Mouse (Mus musculus) c-Kit-positive CD71-positive TER-119-negative erythroid progenitor cells, embryonic 14.5 days (primary cell): ENCODE measurements around the gene Vps13d.

ENCODE experiments used
- DNase-seq: peaks from one replicate; pipeline ENCODE4 v3.0.0-alpha.2; 2013; ENCODE audit warnings: low read depth

Vps13d gene

DNA sequence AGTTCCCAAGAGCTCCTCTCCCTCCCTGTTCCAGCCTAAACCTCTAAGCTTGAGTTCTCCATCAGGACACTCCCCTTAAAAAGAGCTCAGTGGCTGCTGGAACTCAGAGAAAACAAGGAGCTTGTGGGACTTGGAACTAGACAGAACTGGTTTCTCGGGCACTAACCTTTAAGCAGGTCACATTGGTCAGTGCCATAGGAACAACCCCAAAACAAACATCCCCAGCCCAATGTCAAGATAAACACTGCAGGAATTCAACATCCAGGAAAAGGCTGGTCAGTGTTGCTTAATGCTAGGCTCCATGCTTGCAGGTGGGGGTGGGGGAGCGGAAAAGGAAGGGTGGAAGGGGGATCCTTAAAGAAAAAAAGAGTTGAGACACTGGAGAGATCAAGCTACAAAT, 120.5 kb downstream of the Vps13d start:
- no peak for DNase-seq

DNA sequence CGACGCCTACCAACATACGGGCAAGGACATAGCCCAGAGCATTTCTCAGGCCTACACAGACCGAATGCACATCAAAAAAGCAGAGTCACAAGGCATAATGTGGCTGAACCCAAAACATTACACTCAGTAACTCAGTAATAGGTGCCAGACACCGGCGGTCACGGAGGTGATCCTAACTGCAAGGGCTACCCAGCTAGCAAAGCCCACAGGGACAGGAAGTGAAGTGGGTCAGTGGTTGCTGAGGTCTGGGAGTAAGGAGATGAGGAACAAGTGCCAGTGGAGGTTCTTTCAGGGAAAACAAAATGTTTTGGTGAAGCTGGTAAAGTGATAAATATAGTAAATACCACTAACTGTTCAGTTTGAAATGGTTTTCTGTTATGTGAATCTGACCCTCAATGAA, 121.1 kb downstream of the Vps13d start:
- DNase-seq = no peak

- DNase-seq = no peak
Measured at GRCm38 (mm10) chr4:145071942-145072341, 122.9 kb downstream of the Vps13d start.

GRCm38 (mm10) chr4:145067019-145067680, 127.7 kb downstream of the Vps13d start:
- no peak for DNase-seq

- no peak for DNase-seq
Measured at GRCm38 (mm10) chr4:145066336-145067018, 128.3 kb downstream of the Vps13d start.

DNA sequence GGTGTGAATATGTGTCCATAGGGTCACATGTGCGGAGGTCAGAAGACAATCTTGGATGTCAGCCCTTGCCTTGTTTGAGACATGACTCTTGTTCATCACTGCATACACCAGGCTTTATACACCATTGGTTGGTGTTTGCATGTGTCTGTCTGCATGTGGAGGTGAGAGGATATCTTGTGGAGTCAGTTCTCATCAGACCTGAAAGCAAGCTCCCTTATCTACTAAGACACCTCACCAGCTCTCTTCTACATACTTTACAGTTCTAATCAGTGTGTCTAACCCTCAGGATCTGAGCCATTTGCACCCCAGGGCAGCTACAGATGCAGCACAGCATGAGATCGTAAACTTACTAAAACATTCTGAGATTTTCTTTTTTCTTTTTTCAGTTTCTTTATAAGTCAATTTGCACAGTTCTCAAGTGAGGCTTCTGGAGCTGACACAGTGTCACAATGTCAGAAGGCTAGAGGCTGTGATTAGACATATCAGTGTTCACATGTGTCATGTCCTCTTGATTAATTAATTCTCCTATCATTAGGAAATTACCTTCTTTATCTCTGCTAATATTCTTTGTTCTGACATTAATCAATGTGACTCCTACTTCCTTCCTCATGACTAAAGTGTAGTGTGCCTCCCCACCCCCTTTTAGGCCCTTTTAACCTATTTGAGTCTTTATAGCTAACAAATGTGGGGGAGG, 135.9 kb downstream of the Vps13d start:
- no peak for DNase-seq

GRCm38 (mm10) chr4:145056346-145056745, 138.5 kb downstream of the Vps13d start:
- no peak for DNase-seq

- DNase-seq = no peak
Measured at GRCm38 (mm10) chr4:145055792-145056191, 139.0 kb downstream of the Vps13d start.

DNA sequence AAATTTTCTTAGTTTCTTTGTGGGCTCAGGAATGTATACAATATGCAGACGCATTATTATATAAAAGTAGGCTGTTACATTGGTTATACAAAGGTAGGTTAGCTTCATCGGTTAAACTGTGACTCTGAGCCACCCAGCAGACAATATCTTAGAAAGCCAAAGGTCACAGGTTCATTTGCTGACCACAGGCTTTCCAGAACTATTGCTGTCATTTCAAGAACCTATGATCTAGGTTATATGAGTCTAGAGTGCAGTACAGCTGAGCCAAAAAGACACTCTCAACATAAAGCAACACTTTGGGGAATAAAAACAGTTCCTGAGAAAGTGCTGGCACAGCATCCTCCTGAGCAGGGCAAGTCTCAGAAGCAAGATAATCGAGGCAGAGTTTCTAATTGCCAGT, 140.4 kb downstream of the Vps13d start:
- DNase-seq = no peak

- DNase-seq = no peak
Measured at GRCm38 (mm10) chr4:145052697-145053096, 142.1 kb downstream of the Vps13d start.

DNA sequence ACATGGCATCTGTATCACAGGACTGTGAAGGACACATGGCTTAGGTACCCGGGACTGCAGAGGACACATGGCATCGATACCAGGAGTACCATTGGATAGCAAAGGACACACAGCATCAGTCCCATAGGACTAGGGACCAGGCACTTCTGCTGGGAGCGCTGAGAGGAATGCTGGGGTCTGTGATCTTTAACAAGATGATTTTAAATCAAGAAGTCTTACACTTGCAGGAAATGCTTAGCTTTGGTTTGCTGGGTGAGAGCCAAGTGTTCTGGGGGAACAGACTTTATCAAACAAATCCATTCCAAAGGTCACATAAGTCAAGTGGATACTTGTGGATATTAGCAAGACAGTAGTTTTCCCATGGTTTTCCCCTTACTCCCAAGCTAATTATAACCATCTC, 142.5 kb downstream of the Vps13d start:
- no peak for DNase-seq

DNA sequence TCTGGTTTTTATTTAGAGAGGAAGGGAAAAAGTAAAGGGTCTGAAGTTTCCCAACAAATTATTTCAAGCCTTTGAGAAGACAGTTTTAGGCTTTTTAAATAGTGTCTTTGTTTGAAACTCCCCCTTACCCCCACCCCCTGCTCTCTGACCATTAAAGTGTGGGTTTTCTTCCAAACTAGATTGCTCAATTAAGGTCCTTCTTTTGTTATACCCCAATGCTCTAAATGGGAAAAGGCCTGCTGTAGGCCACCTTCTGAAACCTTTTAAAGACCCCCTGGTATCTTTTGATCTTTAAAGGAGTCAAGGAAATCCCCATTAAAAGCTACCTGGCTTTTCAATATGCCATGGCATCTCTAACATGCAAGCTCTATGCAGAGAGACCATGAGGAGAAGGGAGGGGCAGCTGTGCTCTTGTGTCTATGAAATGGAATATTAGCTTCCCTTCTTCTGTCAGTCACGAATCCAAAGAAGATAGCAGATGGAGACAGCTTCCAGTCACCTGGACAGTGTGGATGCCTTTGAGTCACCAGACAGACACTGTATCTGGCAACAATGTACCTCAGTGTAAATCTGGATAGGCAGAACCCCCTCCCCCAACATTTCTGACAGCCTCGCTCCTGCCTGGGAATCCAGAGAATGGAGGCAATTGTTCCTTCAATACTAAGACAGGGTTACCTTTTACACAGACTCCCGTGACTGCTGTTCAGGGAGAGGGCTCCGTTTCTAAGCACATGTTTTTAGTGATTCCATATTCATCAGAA, 143.4 kb downstream of the Vps13d start:
- no peak for DNase-seq

GRCm38 (mm10) chr4:145050518-145051208, 144.1 kb downstream of the Vps13d start:
- peak; percentile 54 for DNase-seq

GRCm38 (mm10) chr4:145047964-145048363, 146.8 kb downstream of the Vps13d start:
- DNase-seq = no peak

GRCm38 (mm10) chr4:145046032-145046401, 148.8 kb downstream of the Vps13d start:
- no peak for DNase-seq

- DNase-seq = no peak
Measured at GRCm38 (mm10) chr4:145045312-145046031, 149.3 kb downstream of the Vps13d start.

- DNase-seq = no peak
Measured at GRCm38 (mm10) chr4:145041223-145041870, 153.5 kb downstream of the Vps13d start.

- DNase-seq = no peak
Measured at GRCm38 (mm10) chr4:145037631-145038416, 157.0 kb downstream of the Vps13d start.

DNA sequence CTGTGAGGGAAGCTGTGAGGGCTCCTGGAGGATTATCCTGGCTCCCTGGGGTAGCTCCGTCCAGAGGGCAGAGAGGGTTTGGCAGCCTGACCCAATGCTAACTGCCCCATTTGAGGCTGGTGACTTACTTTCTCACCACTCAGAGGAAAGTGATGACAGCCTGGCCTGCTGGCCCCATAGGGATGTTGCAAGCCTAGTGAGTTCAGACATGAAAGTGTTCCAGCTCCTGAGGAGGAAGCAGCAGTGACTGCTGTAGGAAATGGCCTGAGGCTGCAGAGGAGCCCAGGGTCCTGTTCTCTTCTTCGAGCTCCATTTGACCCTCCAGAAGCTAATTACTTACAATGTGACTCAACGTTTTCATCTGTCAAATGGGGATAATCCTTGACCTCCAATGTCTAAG, 157.8 kb downstream of the Vps13d start:
- DNase-seq = no peak

- no peak for DNase-seq
Measured at GRCm38 (mm10) chr4:145035450-145035849, 159.4 kb downstream of the Vps13d start.
